21 mouse cellular contexts compared by ENCODE assay signal in genomic region chr16:91165906-91166305, GRCm38 (mm10). TPM values are rescaled to one million over a fixed set of nuclear protein-coding genes. Genes with fewer than 3 reads are reported as not detected.
"Had no signal": no experiment of that assay in that cellular context is flagged by ENCODE, and none has a peak within 500 bp of the region (broad histone marks: within the 10 kb centered on the region; RNA-seq: fewer than 3 reads in every experiment).

No protein-coding gene starts in this region.

- H3K9me3 ChIP-seq: kidney, embryonic 15.5 days; liver, embryonic 13.5 days; megakaryocyte, embryonic 14.5 days; midbrain, embryonic 10.5 days; midbrain, embryonic 15.5 days had no signal

- H3K36me3 ChIP-seq: kidney, embryonic 15.5 days; liver, embryonic 13.5 days; midbrain, embryonic 10.5 days; midbrain, embryonic 15.5 days had no signal

- H3K9ac ChIP-seq: kidney, embryonic 15.5 days; liver, embryonic 13.5 days; midbrain, embryonic 15.5 days had no signal

- H3K4me3 ChIP-seq: kidney, embryonic 15.5 days; left cerebral cortex, adult 2 months; liver, embryonic 13.5 days; megakaryocyte, embryonic 14.5 days; midbrain, embryonic 10.5 days; midbrain, embryonic 15.5 days had no signal

- H3K4me1 ChIP-seq: liver, embryonic 13.5 days had no signal

- H3K27ac ChIP-seq: kidney, embryonic 15.5 days; left cerebral cortex, adult 2 months; liver, embryonic 13.5 days; midbrain, embryonic 10.5 days; midbrain, embryonic 15.5 days had no signal

- DNase-seq: kidney, postnatal 10 days; kidney, postnatal 36 days; layer of hippocampus, postnatal 36 days; liver, embryonic 13.5 days; lung, adult 2 months; lung, postnatal 36 days; thymus, adult 18-20 months; thymus, postnatal 36 days had no signal

- ATAC-seq: lung, postnatal 0 days; midbrain, embryonic 15.5 days had no signal

- H3K4me2 ChIP-seq: kidney, embryonic 15.5 days; liver, embryonic 13.5 days; midbrain, embryonic 15.5 days had no signal

RNA-seq across cellular contexts. Expression of gene Olig2, which starts 59.4 kb away (rescaled TPM):
- polyA plus RNA-seq: kidney, embryonic 15.5 days; limb, embryonic 11.5 days; liver, adult 2 months; liver, embryonic 13.5 days; liver, embryonic 16.5 days; lung, adult 2 months; lung, postnatal 0 days; small intestine, adult 2 months; stomach, embryonic 16.5 days; testis, adult 2 months; urinary bladder, adult 2 months had no signal
